Mouse (Mus musculus): ENCODE results near the gene Usp4. TPM values are rescaled to one million over a fixed set of nuclear protein-coding genes. Genes with fewer than 3 reads are reported as not detected.
A peak's percentile ranks its signal among the peaks of the same experiment; 100 is the strongest.

Usp4 gene
- polyA plus RNA-seq, 1 experiment from 2014 or later, result 113 TPM

DNA sequence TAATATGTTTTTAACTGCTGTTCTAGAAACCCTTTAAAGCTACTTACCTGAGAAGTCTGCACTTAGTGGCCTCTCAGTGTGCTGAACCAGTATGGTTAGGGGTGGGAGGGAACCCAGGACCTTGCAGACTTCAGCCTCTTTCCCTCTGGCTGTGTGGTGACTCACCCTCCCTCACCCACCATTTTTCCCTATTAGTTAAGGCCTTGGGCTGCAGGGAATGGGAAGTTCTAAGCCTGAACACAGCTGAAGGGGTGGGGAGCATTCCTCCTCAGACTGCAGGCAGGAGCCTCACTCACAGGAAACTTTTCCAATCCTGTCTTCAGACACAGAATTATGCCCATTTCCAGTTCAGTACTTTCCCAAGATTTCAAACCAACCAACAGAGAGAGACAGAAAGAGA lies 5.9 kb upstream of the Usp4 start:
- Histone ChIP-seq H3K27ac (ENCODE audit: low read depth) (peak overlapping the region; percentile 65), H3K36me3 (ENCODE audit: insufficient read depth) (peaks cover 14% of the 10 kb centered on the region), H3K4me1 (ENCODE audit: insufficient read depth) (peaks cover 3% of the 10 kb centered on the region), H3K9me3 (ENCODE audit: low read depth, low read length) (no peaks in the 10 kb centered on the region), H3K27me3 (ENCODE audit: insufficient read depth, low read length) (no peaks in the 10 kb centered on the region), H3K4me2 (peak overlapping the region; percentile 85; the same call in 1 of the 2 replicates), H3K9ac (peak overlapping the region; percentile 13; the same call in 1 of the 2 replicates), H3K4me3 (ENCODE audit: low read depth, low read length) (no peak overlapping the region)
- DNase-seq (no peak), ATAC-seq (ENCODE audit: insufficient read depth) (no peak)
- TF ChIP-seq CTCF (IDR thresholded peaks at IDR 0.05; ENCODE audit: low read depth), result no peak

DNA sequence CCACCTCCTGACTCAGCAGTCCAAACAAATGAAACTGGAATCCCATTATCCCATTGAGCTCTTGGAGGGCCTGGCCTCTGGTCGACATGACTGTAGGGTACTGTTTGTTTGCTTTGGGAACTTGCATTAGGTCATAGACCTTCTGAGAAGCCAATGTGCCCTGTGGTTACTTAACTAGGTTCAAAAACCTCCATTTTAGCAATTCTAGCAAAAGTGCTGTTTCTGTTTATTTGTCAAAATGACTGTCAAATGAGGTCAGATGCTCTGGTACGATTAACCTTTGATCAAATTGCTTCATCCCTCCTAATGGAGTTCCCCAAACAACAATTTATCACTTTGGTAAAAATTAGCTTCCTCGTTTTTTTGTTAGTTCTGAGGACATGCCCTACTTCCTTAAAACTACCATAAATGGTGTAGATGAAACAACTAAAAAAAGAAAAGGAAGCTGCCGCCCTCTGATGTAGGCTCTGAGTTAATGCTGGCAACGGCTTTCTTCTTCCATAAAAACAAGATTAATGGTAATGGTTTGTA lies 5.3 kb upstream of the Usp4 start:
- H3K27me3 ChIP-seq (ENCODE audit: insufficient read depth, low read length), result no peaks in the 10 kb centered on the region
- 23% methylated on average over 5 of the region's 5 CpGs for WGBS
- peak overlapping the region; percentile 54; the same call in 1 of the 2 replicates for H3K27ac ChIP-seq (ENCODE audit: low read depth)
- H3K9me3 ChIP-seq (ENCODE audit: low read depth, low read length), result no peaks in the 10 kb centered on the region
- DNase-seq, result peak; percentile 20
- peaks cover 14% of the 10 kb centered on the region for H3K36me3 ChIP-seq (ENCODE audit: insufficient read depth)
- TF ChIP-seq CTCF (IDR thresholded peaks at IDR 0.05; ENCODE audit: low read depth), result no peak
- H3K4me2 ChIP-seq, result 0 out of 2 replicates have a peak overlapping the region, but pooled peaks have one; percentile 85
- no peak overlapping the region for H3K4me3 ChIP-seq (ENCODE audit: low read depth, low read length)
- H3K4me1 ChIP-seq (ENCODE audit: insufficient read depth), result peaks cover 3% of the 10 kb centered on the region
- no peak overlapping the region for H3K9ac ChIP-seq
- ATAC-seq (ENCODE audit: insufficient read depth), result no peak

DNA sequence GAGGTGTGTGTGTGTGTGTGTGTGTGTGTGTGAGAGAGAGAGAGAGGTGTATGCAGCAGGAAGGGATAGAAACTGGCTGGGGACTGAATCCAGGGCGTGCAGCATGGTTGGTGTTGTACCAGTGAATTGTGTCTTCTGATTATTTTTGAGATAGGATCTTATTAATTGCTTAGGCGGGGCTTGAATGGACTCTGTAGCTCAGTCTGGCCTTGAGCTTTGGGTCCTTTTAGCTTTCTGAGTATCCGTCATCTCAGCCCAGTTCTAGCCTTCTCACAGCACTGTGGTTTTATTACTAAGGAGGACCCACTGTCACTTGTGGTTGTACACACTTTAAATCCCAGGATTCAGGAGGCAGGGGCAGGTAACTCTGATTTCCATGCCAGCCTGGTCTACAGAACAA lies 4.3 kb upstream of the Usp4 start:
- DNase-seq (no peak), ATAC-seq (ENCODE audit: insufficient read depth) (no peak)
- TF ChIP-seq CTCF (IDR thresholded peaks at IDR 0.05; ENCODE audit: low read depth), result no peak
- Histone ChIP-seq H3K9me3 (ENCODE audit: low read depth, low read length) (no peaks in the 10 kb centered on the region), H3K4me3 (ENCODE audit: low read depth, low read length) (no peak overlapping the region), H3K4me1 (ENCODE audit: insufficient read depth) (peaks cover 3% of the 10 kb centered on the region), H3K4me2 (no peak overlapping the region), H3K27ac (ENCODE audit: low read depth) (no peak overlapping the region), H3K9ac (no peak overlapping the region), H3K27me3 (ENCODE audit: insufficient read depth, low read length) (no peaks in the 10 kb centered on the region), H3K36me3 (ENCODE audit: insufficient read depth) (peaks cover 6% of the 10 kb centered on the region)
- WGBS, result 74% methylated on average over 3 of the region's 3 CpGs

- Histone ChIP-seq H3K9me3 (ENCODE audit: low read depth, low read length) (no peaks in the 10 kb centered on the region), H3K4me2 (no peak overlapping the region), H3K4me1 (ENCODE audit: insufficient read depth) (peaks cover 7% of the 10 kb centered on the region), H3K4me3 (ENCODE audit: low read depth, low read length) (no peak overlapping the region), H3K9ac (no peak overlapping the region), H3K36me3 (ENCODE audit: insufficient read depth) (peaks cover 5% of the 10 kb centered on the region; the same call in 1 of the 2 replicates), H3K27ac (ENCODE audit: low read depth) (no peak overlapping the region), H3K27me3 (ENCODE audit: insufficient read depth, low read length) (no peaks in the 10 kb centered on the region)
- TF ChIP-seq CTCF (IDR thresholded peaks at IDR 0.05; ENCODE audit: low read depth), result no peak
- DNase-seq, result no peak
- 77% methylated on average over 1 of the region's 1 CpGs for WGBS
- no peak for ATAC-seq (ENCODE audit: insufficient read depth)
These were observed 3.8 kb upstream of the Usp4 start for GRCm38 (mm10) chr9:108343835-108344234.

GRCm38 (mm10) chr9:108344471-108344870 lies 3.2 kb upstream of the Usp4 start:
- Histone ChIP-seq H3K4me1 (ENCODE audit: insufficient read depth) (peaks cover 9% of the 10 kb centered on the region), H3K36me3 (ENCODE audit: insufficient read depth) (peaks cover 5% of the 10 kb centered on the region; the same call in 1 of the 2 replicates), H3K4me2 (no peak overlapping the region), H3K27ac (ENCODE audit: low read depth) (no peak overlapping the region), H3K9me3 (ENCODE audit: low read depth, low read length) (no peaks in the 10 kb centered on the region), H3K27me3 (ENCODE audit: insufficient read depth, low read length) (no peaks in the 10 kb centered on the region), H3K4me3 (ENCODE audit: low read depth, low read length) (no peak overlapping the region), H3K9ac (no peak overlapping the region)
- no peak for DNase-seq
- no peak for TF ChIP-seq CTCF (IDR thresholded peaks at IDR 0.05; ENCODE audit: low read depth)
- WGBS, result 87% methylated on average over 4 of the region's 4 CpGs
- ATAC-seq (ENCODE audit: insufficient read depth), result no peak

DNA sequence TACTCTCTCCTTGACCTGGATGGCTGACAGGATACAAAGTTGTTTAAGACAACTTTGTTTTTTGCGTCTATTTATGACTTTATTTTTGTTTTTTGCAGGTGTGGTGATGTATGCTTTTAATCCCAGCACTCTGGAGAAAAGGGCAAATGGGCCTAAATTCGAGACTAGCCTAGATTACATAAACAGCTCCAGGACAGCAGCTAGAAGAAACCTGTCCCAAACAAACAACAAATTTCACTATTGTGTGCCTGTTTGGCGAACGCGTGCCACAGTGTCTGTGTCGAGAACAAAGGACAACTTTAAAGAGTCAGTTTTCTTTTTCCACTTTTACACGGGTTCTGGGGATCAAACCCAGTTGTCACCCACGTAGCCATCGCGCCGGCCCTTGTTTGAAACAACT lies 629 bp upstream of the Usp4 start:
- WGBS, result 4% methylated on average over 11 of the region's 11 CpGs
- ATAC-seq (ENCODE audit: insufficient read depth) (no peak), DNase-seq (no peak)
- H3K9me3 ChIP-seq (ENCODE audit: low read depth, low read length), result no peaks in the 10 kb centered on the region
- H3K4me2 ChIP-seq, result peak overlapping the region; percentile 87
- peak overlapping the region; percentile 93 for H3K4me3 ChIP-seq (ENCODE audit: low read depth, low read length)
- peaks cover 15% of the 10 kb centered on the region for H3K36me3 ChIP-seq (ENCODE audit: insufficient read depth)
- peak overlapping the region; percentile 84 for H3K9ac ChIP-seq
- no peaks in the 10 kb centered on the region for H3K27me3 ChIP-seq (ENCODE audit: insufficient read depth, low read length)
- peak overlapping the region; percentile 97 for H3K27ac ChIP-seq (ENCODE audit: low read depth)
- no peak for TF ChIP-seq CTCF (IDR thresholded peaks at IDR 0.05; ENCODE audit: low read depth)
- peaks cover 9% of the 10 kb centered on the region; the same call in 1 of the 2 replicates for H3K4me1 ChIP-seq (ENCODE audit: insufficient read depth)

DNA sequence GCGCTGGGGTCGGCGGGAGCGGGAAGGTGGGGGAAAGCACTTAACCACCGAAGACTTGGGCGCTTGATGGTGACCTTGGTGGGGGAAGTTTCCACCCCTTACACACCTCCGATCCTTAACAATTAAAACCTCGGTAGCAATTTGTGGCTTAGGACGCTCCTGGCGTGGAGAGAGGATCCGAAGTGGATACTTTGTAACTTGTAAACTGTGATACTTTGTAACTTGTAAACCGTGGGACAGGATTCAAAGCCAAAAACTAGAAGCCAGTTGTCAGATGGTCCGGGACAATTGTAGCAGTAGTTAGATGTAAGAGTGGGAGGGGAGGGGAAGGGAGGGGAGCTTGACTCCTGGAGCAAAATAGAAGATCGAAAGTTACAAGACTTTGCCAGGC lies 632 bp downstream of the Usp4 start:
- DNase-seq, result no peak
- TF ChIP-seq CTCF (IDR thresholded peaks at IDR 0.05; ENCODE audit: low read depth), result no peak
- Histone ChIP-seq H3K9ac (peak overlapping the region; percentile 84), H3K4me3 (ENCODE audit: low read depth, low read length) (peak overlapping the region; percentile 93), H3K27me3 (ENCODE audit: insufficient read depth, low read length) (no peaks in the 10 kb centered on the region), H3K4me2 (peak overlapping the region; percentile 87), H3K27ac (ENCODE audit: low read depth) (no peak overlapping the region), H3K9me3 (ENCODE audit: low read depth, low read length) (no peaks in the 10 kb centered on the region), H3K36me3 (ENCODE audit: insufficient read depth) (peaks cover 27% of the 10 kb centered on the region), H3K4me1 (ENCODE audit: insufficient read depth) (peaks cover 6% of the 10 kb centered on the region; the same call in 1 of the 2 replicates)
- no peak for ATAC-seq (ENCODE audit: insufficient read depth)
- WGBS, result 6% methylated on average over 14 of the region's 14 CpGs
